Mouse (Mus musculus) myocyte (in vitro differentiated cells): Measurements from ENCODE around the gene Zbp1.

Experiments used
- POLR2A ChIP-seq: IDR thresholded peaks from one replicate; pipeline ENCODE4 v1.6.1; 2011; ENCODE audit warnings: low read depth, mild to moderate bottlenecking, control low read depth, moderate library complexity; ENCODE audit not compliant: insufficient read length
- POLR2AphosphoS2 ChIP-seq: IDR thresholded peaks from one replicate; pipeline ENCODE4 v1.6.1; 2011; ENCODE audit warnings: low read depth, control low read depth; ENCODE audit not compliant: insufficient read length

DNA sequence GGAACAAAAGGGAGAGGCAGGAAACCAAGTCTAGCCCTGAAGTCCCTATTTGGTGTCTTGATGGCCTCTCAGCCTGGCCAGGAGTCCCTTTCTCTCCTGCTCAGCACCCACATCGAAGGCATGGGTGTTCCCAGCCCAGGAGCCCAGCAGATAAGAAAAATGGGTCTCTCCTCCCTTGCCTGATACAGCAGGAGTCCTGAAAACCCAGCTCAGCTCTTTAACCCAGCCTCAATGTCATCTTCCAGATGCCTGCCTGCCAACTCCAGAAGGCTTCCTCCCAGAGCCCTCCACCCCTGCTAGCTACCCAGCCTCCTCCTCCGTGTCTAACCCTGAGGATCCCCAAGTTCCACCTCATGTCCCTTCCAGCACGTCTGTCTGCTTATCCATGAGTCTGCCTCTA is 1.5 kb downstream of the Zbp1 start:
- TF ChIP-seq POLR2AphosphoS2 = no peak
- TF ChIP-seq POLR2A = no peak
